Mouse (Mus musculus) C2C12 (cell line): ENCODE measurements at regions not wholly inside any gene's neighbourhood (a gene's known extent, or its start where the extent isn't known, plus 50 kb on each side); places are given as distances from the start of the nearest gene placed in this dataset.

Experiments used
- CTCF ChIP-seq: IDR thresholded peaks from one replicate; pipeline ENCODE4 v1.5.1; 2011; ENCODE audit not compliant: control insufficient read depth, insufficient read depth, insufficient read length
- MAX ChIP-seq: IDR thresholded peaks from one replicate; pipeline ENCODE4 v1.6.1; 2011; ENCODE audit warnings: mild to moderate bottlenecking, control low read depth
- MYOG ChIP-seq: IDR thresholded peaks from one replicate; pipeline ENCODE4 v1.6.1; 2011; ENCODE audit not compliant: control insufficient read depth, insufficient read length; ENCODE audit errors: extremely low read depth
- USF1 ChIP-seq: IDR thresholded peaks from one replicate; pipeline ENCODE4 v1.6.1; 2011; ENCODE audit warnings: low read depth, mild to moderate bottlenecking, control low read depth, moderate library complexity

DNA sequence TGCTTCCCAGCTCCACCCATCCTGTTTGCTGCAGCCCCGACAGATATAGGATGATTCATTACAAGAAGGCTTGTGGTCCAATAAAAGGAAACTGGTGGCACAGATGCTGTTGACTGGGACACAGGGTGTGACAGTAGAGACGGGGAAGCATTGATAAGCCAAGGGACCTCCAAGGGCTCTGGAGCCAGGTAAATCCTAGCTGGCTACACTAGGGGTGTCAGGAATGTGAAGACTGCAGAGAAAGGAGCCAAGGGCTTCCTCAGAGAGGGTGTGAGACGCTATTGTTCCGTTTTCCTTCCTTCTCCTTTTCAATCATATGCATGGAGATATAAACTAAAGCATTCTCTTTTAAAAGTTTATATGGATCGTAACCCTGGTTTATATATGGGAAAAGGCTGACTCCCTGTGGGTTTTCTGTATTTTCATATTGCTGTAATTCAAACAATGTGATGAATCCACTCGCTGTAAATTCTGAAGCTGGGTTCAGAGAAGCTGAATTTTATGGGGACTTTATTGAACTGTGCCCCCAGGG, 252.1 kb upstream of the Usp24 start:
- TF ChIP-seq CTCF (no peak), MYOG (no peak), MAX (no peak), USF1 (no peak)
